Mouse (Mus musculus) liver, postnatal 0 days (tissue): ENCODE data around the gene Dnm3.

Source experiments
- CTCF ChIP-seq: sonication (generic); IDR thresholded peaks from 2 replicates; pipeline ENCODE4 v1.5.1; 2016; ENCODE audit warnings: antibody characterized with exemption, low read depth
- EP300 ChIP-seq: IDR thresholded peaks from 2 replicates; pipeline ENCODE4 v1.6.1; 2016; ENCODE audit warnings: antibody characterized with exemption, low read depth, mild to moderate bottlenecking

DNA sequence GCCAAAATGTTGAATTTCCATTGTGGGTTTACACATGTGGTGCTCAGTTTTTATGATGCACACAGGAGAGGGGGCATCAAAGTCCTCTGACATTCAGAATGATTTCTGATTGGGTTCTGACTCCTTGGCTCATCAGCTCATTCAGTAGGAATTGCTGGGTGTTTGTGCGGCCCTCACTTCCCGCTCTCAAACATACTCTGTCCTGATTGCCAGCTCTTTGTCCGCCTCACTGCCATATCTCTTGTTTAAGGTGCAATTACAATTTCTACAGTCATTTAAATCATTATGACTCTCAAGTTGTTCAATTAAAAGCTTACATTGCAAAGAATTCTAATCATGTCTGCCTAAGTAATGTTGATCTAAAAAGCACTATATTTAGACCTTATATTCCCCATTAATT, 179.3 kb downstream of the Dnm3 start:
- TF ChIP-seq EP300 (no peak), CTCF (no peak)
